Mouse (Mus musculus): ENCODE data around the gene Triobp.
"Not testable (repeated sequence)": the region's sequence is repeated elsewhere in the genome, so short reads cannot be mapped to it uniquely, and the experiment has no call there.

Gene Triobp

GRCm38 (mm10) chr15:79001559-79001958 is 54.0 kb downstream of the Triobp start:
- DNase-seq (ENCODE audit: low spot score), result no peak

DNA sequence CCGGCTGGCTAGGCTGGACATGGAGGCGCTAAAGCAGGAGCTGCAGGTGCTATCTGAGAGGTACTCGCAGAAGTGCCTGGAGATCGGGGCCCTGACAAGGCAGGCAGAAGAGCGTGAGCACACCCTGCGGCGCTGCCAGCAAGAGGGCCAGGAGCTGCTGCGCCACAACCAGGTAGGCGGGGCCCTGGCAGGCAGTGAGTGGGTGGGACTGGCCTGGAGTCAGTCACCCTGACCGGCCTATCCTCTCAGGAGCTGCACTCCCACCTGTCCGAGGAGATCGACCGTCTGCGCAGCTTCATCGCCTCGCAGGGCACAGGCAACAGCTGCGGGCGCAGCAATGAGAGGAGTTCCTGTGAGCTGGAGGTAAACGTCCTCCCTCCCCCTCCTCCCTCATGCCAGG is 54.5 kb downstream of the Triobp start:
- DNase-seq (ENCODE audit: low spot score), result peak; percentile 54

- DNase-seq (ENCODE audit: low spot score), result no peak
Observed at GRCm38 (mm10) chr15:79003079-79003478, 55.6 kb downstream of the Triobp start.

DNA sequence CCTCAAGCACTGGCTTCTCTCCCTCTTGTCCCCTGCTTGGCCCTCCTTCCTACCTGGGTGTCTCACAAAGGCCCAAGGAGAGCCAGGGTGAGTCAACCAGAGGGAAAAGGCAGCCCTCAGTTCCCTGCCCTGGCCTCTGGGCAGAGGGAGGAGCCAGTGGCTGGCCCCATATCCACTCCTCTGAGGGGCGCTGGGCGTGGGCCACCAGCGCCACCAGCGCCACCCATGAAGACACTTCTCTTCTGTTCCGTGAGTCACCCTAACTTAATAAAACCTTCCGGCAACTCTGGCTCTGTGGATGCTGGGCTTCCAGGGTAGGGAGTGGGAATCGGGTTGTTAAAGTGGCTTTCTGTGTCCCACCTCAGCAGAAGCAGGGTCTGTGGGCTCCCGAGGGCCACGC is 58.1 kb downstream of the Triobp start:
- DNase-seq (ENCODE audit: low spot score), result no peak

DNA sequence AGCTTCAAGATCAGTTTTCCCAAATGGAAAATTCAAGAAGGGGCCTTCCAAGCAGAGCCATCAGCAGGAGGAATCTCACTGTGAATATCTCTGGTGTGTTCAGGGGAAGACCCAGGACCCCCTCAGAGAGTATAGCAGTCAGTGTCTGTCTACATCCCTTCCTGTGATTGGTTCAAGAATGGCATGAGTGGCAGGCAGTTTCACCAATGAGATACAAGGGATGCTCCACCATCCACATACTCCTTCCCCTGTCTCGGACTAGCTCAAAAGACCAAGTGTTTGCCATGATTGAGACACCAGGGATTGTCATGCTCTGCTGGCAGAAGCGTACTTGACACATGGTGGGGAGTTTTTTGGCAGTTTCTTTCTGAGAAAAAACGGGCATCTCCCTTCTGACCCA is 59.1 kb downstream of the Triobp start:
- DNase-seq (ENCODE audit: low spot score), result no peak

DNA sequence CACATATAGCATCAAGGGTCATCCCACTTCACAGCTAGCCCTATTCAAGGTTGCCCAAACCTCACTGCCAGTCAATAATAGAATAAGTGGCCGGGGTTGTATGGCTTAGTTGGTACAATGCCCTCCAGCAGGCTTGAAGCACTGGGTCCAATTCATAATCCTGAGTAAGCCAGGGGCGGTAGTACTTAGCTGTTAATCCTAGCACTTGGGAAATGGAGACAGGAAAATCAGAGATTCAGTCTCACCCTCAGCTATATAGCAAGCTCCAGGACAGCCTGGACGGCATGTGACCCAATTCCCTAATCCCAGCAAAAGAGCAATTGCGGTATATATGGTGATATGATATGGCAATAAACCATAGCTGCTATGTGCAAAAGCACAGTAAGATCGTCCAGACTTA is 59.5 kb downstream of the Triobp start:
- no peak for DNase-seq (ENCODE audit: low spot score)

DNA sequence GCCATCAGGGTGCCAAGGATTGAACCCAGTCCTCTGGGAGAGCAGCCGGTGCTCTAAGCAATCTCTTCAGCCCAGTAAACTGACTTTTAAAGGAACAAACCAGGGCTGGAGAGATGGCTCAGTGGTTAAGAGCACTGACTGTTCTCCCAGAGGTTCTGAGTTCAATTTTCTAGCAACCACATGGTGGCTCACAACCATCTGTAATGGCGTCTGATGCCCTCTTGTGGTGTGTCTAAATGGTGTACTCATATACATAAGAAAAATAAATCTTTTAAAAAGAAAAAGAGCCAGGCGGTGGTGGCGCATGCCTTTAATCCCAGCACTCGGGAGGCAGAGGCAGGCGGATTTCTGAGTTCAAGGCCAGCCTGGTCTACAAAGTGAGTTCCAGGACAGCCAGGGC is 60.3 kb downstream of the Triobp start:
- DNase-seq (ENCODE audit: low spot score), result not testable (repeated sequence)

- no peak for DNase-seq (ENCODE audit: low spot score)
Observed at GRCm38 (mm10) chr15:79009734-79010133, 62.2 kb downstream of the Triobp start.

- DNase-seq (ENCODE audit: low spot score), result no peak
Observed at GRCm38 (mm10) chr15:79011550-79011949, 64.0 kb downstream of the Triobp start.

DNA sequence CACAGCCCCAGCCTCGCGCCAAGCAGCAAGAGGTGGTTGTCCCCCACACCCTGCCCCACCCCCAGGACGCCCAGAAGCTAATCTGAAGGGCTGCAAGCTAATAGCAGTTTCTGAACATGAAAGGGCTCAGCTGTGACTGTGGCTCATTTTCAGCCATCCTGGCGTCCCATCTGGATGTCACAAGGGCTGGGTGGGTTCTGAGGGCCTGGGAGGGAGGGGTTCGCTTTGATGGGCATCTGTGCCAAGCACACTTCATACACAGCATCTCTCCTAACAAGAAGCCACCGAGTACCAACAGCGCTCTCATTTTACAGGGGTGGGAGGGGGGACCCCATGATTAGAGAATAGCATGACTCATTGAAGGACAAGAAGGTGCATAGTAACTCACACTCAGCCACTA is 65.9 kb downstream of the Triobp start:
- DNase-seq (ENCODE audit: low spot score), result no peak

DNA sequence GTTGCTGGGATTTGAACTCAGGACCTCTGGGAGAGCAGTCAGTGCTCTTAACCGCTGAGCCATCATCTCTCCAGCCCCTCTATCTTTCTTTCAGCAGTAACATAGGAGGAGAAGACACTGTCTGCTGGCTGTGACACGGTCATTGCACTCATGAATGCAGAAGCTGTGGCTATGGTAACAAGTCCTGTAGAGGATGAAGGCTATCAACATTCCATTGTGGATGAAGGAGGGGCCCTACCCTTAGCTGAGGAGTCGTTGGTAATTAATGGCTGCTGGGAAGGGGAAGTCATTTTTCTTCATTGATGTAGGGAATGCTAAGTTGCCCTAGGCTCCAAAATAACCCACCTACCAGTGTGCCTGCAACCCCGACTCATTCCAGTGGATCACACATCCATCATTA is 70.7 kb downstream of the Triobp start:
- no peak for DNase-seq (ENCODE audit: low spot score)

DNA sequence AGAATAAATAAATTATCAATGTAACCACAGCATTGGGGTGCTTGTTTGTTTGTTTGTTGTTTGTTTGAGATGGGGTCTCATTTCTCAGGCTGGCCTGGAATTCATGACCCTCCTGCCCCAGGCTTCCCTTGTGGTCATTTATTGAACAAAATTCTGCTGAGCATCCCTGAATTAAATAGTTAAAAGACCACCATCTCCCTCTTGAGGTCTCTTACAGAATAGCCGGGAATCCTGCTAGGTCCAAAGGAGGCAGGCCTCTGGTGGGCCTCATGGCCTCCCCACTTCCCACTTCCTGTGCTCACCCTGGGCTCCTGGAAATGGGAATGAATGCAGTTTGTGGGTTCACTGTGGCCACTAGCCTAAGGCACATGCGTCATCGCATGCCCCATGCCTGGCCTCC is 71.4 kb downstream of the Triobp start:
- DNase-seq (ENCODE audit: low spot score), result no peak

DNA sequence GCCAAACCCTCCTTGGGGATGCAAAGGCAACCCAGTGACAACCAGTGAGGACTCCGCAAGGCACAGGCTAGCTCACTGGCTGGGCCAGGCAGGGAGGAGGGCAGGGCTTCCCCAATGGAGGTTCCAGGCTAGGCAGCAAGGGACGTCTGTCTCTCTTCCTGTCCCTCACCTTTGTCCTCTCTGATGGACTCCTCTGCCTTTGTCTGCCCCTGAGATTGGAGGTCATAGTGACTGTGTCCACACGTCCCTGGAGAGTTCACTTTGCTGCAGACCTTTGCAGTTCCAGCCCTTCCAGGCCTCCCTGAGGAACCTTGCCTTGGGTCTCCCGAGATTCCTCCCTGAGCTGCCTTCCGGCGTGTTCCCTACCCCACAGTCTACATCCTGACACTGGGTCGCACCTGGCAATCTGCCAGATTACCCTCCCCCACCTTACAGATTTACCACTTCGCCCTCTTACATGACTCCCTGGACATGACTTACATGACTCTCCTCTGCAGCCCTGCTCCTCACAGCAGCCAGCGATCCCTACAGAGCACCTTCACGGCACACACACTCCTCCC is 75.2 kb downstream of the Triobp start:
- DNase-seq (ENCODE audit: low spot score), result no peak

GRCm38 (mm10) chr15:79023366-79023765 is 75.8 kb downstream of the Triobp start:
- DNase-seq (ENCODE audit: low spot score), result no peak

GRCm38 (mm10) chr15:79025687-79026308 is 78.3 kb downstream of the Triobp start:
- DNase-seq (ENCODE audit: low spot score), result no peak

DNA sequence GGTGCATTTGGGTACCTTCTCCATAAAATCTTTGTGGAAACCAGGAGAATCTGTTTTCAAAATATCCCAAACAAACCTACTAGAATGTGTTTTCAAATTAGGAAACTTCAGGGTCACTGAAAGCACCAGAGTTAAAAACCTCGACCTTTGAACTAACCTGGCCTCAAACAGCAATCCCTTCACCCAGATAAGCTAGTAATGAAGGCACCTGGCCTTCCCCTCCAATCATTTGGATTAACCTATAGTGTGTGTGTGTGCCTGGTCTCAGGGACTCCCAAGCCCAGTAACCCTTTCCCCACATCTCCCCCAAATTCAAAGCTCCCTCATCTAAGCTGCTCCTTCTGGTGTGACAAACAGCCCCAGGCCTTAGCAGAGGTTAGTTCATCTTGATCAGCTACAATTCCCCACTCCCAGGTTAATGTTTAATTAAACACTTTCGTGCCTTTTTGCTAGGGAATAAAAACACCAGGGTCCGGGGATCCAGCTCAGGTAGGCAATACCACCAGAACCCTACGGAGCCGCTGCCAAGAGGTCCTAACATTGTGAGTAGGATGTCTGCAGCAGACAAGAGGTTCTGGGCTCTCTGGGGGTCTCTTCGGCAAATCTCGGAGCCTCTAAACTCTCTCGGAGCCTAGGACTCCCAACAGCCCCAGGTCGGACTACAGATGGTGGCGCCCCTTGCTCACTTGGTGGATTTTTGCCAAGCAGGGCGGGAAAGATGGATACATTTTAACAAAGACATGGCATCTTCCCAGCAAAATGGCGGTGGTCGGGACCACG is 79.2 kb downstream of the Triobp start:
- no peak for DNase-seq (ENCODE audit: low spot score)

GRCm38 (mm10) chr15:79027291-79028205 is 80.0 kb downstream of the Triobp start:
- peak; percentile 54 for DNase-seq (ENCODE audit: low spot score)

- DNase-seq (ENCODE audit: low spot score), result peak; percentile 96
Observed at GRCm38 (mm10) chr15:79028237-79028738, 80.8 kb downstream of the Triobp start, which contains the start of gene H1f0. H1f0 (plus strand) TSS chr15:79028450.

DNA sequence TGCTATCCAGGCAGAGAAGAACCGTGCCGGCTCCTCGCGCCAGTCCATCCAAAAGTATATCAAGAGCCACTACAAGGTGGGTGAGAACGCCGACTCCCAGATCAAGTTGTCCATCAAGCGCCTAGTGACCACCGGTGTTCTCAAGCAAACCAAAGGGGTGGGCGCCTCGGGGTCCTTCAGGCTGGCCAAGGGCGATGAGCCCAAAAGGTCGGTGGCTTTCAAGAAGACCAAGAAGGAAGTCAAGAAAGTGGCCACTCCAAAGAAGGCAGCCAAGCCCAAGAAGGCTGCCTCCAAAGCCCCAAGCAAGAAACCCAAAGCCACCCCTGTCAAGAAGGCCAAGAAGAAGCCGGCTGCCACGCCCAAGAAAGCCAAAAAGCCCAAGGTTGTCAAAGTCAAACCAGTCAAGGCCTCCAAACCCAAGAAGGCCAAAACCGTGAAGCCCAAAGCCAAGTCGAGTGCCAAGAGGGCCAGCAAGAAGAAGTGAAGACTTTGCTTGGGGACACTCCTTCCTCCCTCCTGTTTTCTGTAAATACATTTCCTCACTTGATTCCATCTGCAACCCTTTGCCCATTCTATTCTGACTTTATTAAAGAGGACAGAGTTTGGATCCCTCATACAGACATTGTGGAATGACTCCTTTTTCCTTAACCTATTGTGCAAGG is 81.4 kb downstream of the Triobp start:
- no peak for DNase-seq (ENCODE audit: low spot score)

- no peak for DNase-seq (ENCODE audit: low spot score)
Observed at GRCm38 (mm10) chr15:79029519-79030241, 82.2 kb downstream of the Triobp start.
